Mouse (Mus musculus) right cerebral cortex, adult 18-20 months (tissue): ENCODE results near the gene Ly6g5c.

Source experiments
- DNase-seq: peaks from one replicate; pipeline ENCODE4 v3.0.0; 2022; ENCODE audit warnings: mixed read lengths

The Ly6g5c gene

GRCm38 (mm10) chr17:35146139-35146538 is 38.1 kb downstream of the Ly6g5c start:
- no peak for DNase-seq

GRCm38 (mm10) chr17:35147348-35147747 is 39.3 kb downstream of the Ly6g5c start:
- DNase-seq: no peak

DNA sequence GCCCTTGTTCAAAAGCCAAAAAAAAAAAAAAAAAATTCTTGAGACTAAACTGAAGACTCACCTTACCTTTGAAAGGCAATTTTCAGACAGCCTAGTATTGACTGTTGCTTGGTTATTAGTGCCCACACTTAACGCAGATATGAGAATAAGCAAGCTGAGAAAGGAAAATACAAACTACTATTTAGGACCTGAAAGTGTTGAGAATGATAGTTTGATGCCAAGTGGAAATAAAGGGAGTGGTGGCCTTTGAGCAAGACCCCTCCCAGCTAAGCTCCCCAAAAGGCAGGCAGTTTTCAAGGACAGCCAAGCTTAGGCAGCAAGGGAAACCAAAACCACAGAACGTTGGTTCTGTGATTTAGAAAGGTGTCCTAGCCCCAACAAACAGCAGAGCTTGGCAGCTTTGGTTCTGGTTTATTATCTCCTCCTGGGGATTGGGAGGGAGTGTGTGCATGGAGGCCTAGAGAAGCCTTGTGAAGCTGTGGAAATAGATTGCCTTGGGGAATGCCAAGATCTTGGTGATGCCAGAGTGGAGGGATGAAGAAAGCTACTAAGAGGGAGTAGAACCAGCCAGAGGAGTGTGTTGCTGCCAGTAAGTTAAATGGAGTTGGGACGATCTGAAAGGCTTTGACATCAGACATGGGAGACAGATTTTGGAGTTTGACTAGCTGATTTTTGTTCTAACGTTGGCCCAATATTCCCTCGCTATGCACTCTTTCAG is 40.0 kb downstream of the Ly6g5c start:
- DNase-seq: no peak

- DNase-seq: no peak
Observed at GRCm38 (mm10) chr17:35152121-35152520, 44.0 kb downstream of the Ly6g5c start.

DNA sequence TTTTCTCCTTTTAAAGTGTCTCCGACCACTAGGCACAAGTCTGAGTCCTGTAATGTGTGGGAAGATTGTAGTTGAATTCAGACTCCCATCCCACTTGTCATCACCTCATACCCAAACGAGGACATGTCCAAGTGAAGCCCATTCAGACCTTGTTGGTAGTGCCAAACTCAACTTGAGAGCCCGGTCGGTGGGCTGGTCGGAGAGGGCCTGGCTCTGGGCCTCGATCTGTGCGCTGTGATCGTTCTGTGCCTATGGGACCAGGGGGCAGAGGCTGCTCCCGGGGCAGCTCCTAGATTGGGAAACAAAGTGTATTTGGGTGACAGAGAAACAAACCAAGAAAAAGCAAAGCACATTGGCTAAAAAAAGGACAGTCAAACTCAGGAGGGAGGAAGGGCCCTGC is 45.0 kb downstream of the Ly6g5c start:
- no peak for DNase-seq

GRCm38 (mm10) chr17:35153931-35154330 is 45.9 kb downstream of the Ly6g5c start:
- DNase-seq: no peak

GRCm38 (mm10) chr17:35154616-35155015 is 46.5 kb downstream of the Ly6g5c start:
- DNase-seq: no peak

DNA sequence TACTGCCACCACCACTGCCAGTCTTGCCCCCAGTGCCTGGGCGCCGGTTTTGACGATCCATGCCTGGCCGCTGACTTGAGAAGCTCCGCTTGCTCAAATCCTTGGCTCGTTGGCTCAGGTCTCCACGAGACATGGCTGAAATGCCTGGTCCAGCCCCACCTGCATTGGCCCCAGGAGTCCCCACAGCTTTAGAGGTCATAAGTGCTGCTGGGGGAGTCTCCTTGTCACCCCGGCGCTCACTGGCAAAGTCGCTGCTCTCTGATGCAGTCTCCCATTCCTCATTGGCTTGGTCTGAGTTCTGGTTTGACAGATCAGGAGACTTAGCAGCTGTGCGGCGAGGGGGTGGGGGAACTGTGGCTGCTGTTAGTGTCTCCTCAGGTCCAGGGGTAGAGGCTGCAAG is 47.4 kb downstream of the Ly6g5c start:
- DNase-seq: no peak

DNA sequence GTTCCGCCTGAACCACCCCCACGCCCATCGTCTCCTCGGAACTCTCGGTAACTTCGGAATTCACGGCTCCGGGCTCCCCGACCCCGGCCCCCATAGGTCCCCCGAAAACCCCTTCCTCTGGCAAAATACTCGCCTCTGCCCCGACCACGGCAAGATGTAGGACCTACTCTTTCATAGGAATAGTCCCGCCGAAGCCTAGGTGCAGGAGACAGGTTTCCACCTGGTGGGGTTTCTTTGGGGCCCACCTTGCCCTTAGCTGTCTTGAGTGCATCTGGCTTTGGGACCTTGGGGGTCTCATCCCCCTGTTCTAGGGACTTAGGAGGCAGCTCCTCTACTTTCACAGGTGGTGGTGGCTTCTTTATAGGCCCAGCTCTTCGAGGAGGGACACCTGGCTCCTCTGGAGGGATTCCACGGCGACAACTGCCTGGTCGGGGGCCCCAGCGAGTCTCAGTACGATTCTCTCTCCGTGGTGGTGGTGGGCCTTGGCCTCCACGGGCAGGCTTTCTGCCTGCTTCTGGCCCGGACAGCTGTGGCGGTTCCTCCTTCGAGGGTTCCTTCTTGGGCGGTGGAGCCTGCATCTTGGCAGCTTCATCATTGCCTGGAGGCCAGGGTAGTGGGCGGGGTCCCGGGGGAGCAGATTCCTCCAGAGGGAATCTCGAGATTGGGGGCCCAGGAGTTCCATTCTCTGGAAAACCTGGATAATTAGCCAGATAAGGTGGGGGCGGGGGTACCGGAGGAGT is 48.6 kb downstream of the Ly6g5c start:
- no peak for DNase-seq

- DNase-seq: no peak
Observed at GRCm38 (mm10) chr17:35157254-35157653, 49.2 kb downstream of the Ly6g5c start.

GRCm38 (mm10) chr17:35157661-35158175 is 49.6 kb downstream of the Ly6g5c start:
- no peak for DNase-seq

- no peak for DNase-seq
Observed at GRCm38 (mm10) chr17:35158850-35159593, 50.9 kb downstream of the Ly6g5c start.

GRCm38 (mm10) chr17:35159638-35160037 is 51.6 kb downstream of the Ly6g5c start:
- DNase-seq: no peak

- no peak for DNase-seq
Observed at GRCm38 (mm10) chr17:35161421-35161820, 53.3 kb downstream of the Ly6g5c start.
